Mouse (Mus musculus) cerebellum, postnatal 25 days (tissue): ENCODE measurements around the gene Slc8a2.

Experiments used
- DNase-seq, 2 experiments: peaks; one replicate each; pipeline ENCODE4 v3.0.0; 2021; ENCODE audit warnings: mixed read lengths in 2 of 2

Slc8a2 gene

GRCm38 (mm10) chr7:16125829-16126228, 3.8 kb upstream of the Slc8a2 start:
- DNase-seq, result peak in 1 of 2 experiments; percentile 57

- peak; percentile 96 to 97 for DNase-seq
Observed at GRCm38 (mm10) chr7:16128344-16128743, 1.3 kb upstream of the Slc8a2 start.

- no peak for DNase-seq
Observed at GRCm38 (mm10) chr7:16128899-16129298, 727 bp upstream of the Slc8a2 start.

- DNase-seq, result peak; percentile 82 to 88
Observed at GRCm38 (mm10) chr7:16129846-16130691, 443 bp downstream of the Slc8a2 start.

GRCm38 (mm10) chr7:16130956-16131634, 1.5 kb downstream of the Slc8a2 start:
- DNase-seq, result peak; percentile 63 to 66

GRCm38 (mm10) chr7:16132161-16132581, 2.5 kb downstream of the Slc8a2 start:
- peak; percentile 67 to 68 for DNase-seq

GRCm38 (mm10) chr7:16132926-16133325, 3.3 kb downstream of the Slc8a2 start:
- no peak for DNase-seq

GRCm38 (mm10) chr7:16133691-16134090, 4.1 kb downstream of the Slc8a2 start:
- DNase-seq, result no peak

GRCm38 (mm10) chr7:16134951-16135392, 5.3 kb downstream of the Slc8a2 start:
- no peak for DNase-seq

- peak; percentile 84 to 87 for DNase-seq
Observed at GRCm38 (mm10) chr7:16146489-16147410, 17.1 kb downstream of the Slc8a2 start.

- peak in 1 of 2 experiments; percentile 58 for DNase-seq
Observed at GRCm38 (mm10) chr7:16147643-16148042, 18.0 kb downstream of the Slc8a2 start.

- DNase-seq, result peak; percentile 92 to 94
Observed at GRCm38 (mm10) chr7:16149241-16149640, 19.6 kb downstream of the Slc8a2 start.

GRCm38 (mm10) chr7:16150191-16151145, 20.8 kb downstream of the Slc8a2 start:
- peak in 1 of 2 experiments; percentile 35 for DNase-seq

GRCm38 (mm10) chr7:16153522-16153921, 23.9 kb downstream of the Slc8a2 start:
- peak; percentile 76 to 83 for DNase-seq

- DNase-seq, result peak; percentile 70 to 80
Observed at GRCm38 (mm10) chr7:16155132-16155872, 25.7 kb downstream of the Slc8a2 start.

- DNase-seq, result peak; percentile 32 to 39
Observed at GRCm38 (mm10) chr7:16156105-16156714, 26.6 kb downstream of the Slc8a2 start.

GRCm38 (mm10) chr7:16158735-16159134, 29.1 kb downstream of the Slc8a2 start:
- DNase-seq, result peak; percentile 62 to 69

- DNase-seq, result peak; percentile 51 to 69
Observed at GRCm38 (mm10) chr7:16160702-16161101, 31.1 kb downstream of the Slc8a2 start.

GRCm38 (mm10) chr7:16161302-16161701, 31.7 kb downstream of the Slc8a2 start:
- peak in 1 of 2 experiments; percentile 51 for DNase-seq

GRCm38 (mm10) chr7:16162036-16162435, 32.4 kb downstream of the Slc8a2 start:
- DNase-seq, result peak; percentile 58 to 67
